Mouse (Mus musculus): ENCODE data around the gene 1700013F07Rik.
"Not testable (repeated sequence)": the region's sequence is repeated elsewhere in the genome, so short reads cannot be mapped to it uniquely, and the experiment has no call there.

Gene 1700013F07Rik

DNA sequence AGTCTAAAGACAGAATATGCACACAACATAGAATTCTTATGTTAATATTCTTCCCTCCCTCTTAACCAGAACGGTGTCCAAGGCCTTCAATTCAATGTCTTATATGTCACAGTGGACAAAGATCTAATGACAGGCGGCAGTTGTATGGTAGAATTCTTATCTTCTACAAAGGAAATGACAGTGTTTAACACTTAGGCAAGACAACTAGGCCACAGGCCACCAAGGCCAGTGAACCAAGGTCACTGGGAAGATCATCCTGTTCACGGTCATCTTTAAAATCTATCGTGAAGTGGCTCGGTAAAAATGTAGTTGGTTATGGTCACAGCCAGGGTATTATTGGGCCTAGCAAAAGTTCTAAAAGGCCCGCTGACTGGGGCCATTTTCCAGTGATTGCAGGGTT is at the start of gene 1700013F07Rik:
1700013F07Rik (plus strand) TSS at position 200 of the 400 bp plus-strand sequence.
- no peak for DNase-seq (ENCODE audit: low spot score)

DNA sequence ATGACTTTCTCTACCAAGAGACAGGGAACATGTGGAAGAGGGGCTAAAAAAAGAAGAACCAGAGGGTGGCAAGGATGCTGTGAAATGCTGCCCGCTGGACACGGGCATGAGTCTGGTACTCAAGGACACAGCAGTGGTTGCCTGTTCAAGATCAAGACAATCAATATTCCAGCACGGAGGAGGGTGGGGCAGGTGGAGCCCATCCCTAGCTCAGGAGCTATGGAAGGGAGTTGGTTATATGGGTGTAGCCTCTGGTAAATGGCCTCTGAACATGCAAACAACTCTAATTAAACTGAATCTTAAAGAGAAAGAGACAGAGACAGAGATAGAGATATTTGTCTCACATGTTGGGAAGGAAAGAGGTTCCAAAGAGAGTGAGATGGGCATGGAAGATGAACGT is 49.2 kb upstream of the 1700013F07Rik start:
- DNase-seq (ENCODE audit: low spot score): no peak

DNA sequence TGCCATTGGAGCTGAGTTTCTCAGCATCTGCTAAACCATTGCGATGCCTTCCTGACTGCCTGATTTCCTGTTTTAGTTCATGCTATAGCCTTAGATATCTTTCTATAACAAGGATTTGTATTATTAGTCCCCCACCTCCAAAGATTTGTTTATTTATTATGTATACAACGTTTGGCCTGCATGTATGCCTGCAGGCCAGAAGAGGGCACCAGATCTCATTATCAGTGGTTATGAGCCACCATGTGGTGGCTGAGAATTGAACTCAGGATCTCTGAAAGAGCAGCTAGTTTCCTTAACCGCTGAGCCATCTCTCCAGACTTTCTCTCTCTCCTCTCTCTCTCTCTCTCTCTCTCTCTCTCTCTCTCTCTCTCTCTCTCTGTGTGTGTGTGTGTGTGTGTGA is 44.0 kb upstream of the 1700013F07Rik start:
- DNase-seq (ENCODE audit: low spot score): no peak

DNA sequence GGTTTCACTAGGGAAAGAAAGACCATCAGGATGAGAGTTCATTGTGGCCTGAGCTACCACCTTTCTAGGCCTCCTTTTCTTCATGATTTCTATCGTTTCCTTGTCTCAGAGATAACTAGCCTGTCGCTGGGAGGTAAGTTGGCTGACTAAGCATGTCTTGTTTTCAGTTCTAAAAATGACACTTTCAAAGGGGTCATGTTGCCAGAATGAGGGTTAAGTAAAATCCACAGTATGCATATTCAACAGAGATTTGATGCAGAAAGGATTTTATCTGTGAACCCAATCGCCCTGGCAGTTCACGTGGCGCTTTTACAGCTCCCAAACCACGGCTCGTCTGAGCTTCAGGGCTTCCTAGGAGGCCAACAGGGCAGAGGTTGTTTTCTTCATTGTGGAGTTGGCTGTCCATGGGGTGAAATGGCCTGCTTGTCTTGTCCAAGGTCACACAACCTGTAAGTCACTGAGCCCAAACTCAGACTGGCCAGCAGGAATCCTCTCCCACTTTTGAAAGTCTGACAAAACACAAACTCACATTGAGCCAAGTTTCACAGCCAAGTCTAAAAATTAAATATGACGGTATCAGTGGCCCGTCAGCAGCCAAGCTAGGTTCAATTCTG is 39.0 kb upstream of the 1700013F07Rik start:
- no peak for DNase-seq (ENCODE audit: low spot score)

DNA sequence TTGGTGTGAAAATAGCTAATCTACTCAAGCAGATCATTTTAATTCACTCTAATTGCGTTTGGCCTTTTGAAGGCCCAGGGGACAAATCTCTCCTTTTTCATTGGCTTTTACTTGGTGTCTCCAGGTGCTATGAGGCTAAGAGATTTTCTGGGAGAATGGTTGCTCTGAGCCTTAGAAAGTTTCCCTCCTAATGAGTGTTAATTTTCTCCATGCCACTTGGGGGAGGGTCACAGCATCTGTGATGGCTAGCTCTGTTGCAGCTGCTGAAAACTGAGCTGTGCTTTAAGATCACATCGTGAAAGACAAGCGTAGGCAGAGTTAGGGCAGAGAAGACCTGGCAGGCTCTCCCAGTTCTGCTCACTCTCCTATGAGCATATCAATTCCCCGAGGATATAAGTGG is 38.5 kb upstream of the 1700013F07Rik start:
- no peak for DNase-seq (ENCODE audit: low spot score)

DNA sequence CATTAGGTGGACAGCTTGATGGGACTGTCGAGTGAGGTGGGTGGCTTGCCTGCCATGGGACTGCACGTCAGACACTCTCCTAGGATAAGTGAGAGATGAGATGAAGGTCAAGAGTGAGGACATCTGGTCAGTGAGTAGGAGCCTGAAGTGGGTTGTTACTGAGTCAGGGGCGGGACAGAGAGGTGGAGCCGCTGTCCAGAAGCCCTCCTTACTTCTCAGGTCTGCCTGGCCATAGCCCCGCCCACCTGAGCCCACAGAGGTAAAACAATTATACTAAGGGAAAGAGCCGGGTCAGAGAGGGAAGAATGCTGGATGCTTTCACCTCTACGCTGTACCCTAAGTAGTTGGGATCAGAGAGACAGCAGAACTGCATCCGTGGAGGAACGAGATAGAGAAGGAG is 36.3 kb upstream of the 1700013F07Rik start:
- no peak for DNase-seq (ENCODE audit: low spot score)

DNA sequence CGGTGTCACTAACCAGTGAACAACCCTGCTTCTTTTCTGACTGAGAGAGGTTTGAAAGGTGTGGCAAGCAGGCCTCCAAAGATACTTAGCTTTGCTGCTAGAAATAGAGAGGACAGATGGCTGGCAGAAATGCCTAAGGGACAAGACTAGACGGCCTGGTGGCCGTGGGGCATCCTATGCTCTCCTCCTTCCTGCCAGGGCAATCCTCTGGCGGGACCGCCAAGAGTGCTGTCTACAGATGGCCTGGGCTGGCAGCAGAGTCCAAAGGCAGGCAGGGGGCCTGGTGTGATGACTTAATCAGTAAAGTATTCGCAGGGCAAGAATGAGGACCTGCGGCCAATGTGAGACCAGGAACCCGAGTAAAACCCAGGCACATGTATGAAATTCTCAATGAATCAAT is 34.1 kb upstream of the 1700013F07Rik start:
- DNase-seq (ENCODE audit: low spot score): no peak

DNA sequence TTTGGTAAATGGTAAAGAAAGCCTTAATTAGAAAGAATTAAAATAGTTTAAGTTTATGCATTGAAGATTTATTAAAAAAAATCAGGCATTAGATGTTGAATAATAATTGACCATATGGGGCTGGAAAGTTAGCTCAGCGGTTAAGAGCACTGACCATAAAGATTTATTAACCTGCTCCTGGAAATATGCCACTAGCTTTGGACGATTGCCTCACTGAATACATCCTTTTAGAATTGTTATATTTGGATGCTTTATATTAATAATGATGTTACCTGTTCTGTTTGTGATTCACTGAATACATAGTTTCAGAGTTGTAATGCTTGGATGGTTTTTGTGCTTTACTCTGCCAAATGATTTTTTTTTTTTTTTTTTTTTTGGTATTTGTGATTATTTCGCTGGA is 32.5 kb upstream of the 1700013F07Rik start:
- not testable (repeated sequence) for DNase-seq (ENCODE audit: low spot score)

DNA sequence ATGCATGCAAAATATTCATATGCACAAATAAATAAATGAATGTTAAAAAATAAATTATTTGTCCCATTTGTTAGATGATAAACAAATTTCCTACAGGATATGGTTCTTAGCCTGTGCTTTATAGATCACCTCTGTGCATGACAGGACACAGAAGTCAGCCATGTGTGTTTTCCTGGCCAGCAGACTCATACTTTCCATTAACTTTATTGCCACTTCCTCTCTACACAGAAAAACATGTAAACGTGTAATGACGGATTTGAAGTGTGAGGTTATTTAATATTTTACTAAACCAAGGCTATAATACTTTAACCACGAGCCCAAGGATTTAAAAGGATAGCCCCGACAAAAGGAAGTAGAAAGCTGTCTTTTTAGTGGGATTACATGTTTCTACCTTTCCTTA is 30.0 kb upstream of the 1700013F07Rik start:
- DNase-seq (ENCODE audit: low spot score): no peak

DNA sequence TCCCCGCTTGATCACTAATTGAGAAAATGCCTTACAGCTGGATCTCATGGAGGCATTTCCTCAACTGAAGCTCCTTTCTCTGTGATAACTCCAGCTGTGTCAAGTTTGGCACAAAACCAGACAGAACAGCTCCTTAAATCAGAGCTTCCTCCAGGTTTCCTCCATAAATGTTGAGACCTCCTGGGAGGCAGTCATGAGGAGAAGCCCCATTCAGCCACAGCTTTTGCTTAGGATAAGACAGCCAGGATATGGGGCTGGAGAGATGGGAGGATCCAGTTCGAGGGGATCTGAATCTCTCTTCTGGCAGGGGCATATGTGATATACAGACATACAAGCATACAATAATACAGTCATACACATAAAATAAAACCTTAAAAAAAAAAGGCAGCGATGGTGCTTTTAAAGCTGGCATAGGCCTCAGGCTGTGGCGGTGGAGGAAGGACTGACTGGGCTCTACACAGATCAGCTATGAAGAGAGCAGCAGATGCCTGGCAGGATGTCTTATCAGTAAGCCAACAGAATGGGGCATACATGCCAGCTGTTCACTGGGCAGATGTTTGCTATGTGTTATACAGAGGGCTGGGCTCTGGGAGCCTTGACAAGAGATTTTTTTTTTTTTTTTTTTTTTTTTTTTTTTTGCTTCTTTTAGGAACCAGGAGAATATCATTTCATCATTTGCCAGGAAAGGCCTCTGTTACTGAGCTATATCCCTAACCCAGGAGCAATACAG is 25.0 kb upstream of the 1700013F07Rik start:
- no peak for DNase-seq (ENCODE audit: low spot score)

DNA sequence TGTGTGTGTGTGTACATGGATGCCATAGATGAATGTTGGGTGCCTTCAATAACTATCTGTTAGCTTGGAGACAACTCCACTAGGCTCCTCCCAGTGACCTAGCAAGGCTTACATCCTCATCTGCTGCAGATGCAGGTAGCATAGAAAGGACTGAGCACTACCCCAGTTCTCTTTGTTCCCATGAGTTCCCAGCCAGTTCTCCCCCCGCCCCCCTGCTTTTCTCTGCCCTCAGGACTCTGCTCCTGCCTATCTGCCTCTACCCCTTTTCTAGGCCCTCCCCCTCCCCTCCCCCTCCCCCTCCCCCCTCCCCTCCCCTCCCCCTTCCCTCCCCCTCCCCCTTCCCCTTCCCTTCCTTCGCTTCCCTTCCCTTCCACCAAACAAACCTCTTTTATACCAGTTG is 23.8 kb upstream of the 1700013F07Rik start:
- DNase-seq (ENCODE audit: low spot score): no peak

DNA sequence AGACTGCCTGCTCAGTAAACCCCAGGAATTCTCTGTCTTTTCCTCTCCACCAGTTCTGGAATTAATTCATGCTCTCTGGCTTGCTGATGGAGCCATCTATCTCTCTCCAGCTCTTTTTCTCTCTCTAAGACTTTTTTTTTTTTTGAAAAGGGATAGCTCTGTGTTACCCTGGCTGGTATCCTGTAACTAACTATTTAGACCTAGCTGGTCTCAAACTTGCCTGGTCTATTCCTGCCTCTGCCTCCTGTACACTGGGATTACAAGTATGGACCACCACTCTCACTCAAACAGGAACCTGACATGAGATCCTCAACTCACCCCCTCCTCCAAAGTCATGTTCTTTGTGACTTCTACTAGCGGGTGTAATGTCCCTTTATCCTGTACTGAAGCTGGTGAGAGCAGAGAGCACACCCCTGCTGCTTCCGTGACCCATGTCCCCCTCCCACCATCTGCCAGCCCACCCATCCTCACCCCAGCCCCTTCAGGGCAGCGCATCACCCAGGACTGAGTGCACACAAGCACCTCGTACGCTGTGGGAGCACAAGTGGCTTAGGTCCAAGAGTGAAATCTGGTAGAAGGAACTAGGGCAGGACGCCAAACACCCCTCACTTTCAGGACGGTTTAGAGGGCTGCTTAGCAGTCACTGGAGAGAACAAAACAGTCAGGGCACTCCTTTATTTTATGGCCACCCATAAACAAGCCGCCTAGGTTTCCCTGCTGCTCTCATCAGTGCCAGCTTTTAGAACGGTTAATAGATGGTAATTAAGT is 23.1 kb upstream of the 1700013F07Rik start:
- no peak for DNase-seq (ENCODE audit: low spot score)

DNA sequence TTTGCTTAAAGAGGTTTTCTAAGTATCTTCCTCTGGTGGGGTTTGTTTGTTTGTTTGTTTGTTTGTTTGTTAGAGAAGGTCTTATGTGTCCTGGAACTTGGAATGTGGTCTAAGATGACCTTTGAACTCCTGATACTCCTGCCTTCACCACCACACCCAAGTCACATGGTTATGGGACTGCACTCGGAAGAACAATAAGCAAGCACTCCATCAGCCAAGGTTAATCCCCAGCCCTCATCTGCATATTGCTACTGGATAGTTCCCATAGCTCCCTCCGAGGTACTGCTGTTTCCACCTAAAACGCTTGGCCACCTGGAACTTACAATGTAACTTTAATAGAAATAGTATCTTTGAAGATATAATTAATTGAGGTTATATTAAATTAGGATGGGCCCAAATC is 20.5 kb upstream of the 1700013F07Rik start:
- no peak for DNase-seq (ENCODE audit: low spot score)

DNA sequence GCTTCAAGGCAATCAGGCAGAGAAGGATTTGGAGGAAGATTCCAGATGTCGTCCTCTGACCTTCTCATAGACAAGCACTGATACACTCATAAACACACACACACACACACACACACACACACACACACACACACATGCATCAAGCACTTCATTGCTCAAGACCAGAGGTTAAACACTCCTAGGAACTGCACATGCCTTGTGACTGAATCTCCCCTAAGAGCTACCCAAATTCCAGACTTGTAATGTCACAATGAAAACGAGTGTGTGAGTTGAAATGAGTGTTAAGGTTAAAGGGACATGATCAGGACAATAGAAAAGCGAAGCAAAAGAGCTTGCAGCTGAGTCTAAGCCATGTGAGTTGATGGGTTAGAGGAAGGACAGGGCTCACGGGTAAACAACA is 15.7 kb upstream of the 1700013F07Rik start:
- no peak for DNase-seq (ENCODE audit: low spot score)

DNA sequence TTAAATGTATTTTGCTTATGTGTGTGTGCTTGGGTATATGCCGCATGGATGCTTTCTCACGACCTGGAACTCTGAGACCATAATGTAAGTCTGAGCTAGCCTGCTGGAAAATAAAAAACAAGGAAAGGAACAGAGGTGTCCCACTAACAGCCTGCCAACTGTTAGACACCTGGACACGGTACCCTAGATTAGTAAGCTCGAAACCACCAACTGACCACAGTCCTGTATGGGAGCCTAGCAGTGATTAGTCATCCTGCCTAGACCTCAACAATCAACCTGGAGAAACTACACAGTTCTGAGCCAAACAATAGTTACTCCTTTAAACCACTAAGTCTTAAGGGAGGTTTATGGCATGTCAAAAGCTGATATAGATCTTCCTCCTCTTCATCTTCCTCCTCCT is 10.5 kb upstream of the 1700013F07Rik start:
- DNase-seq (ENCODE audit: low spot score): no peak

DNA sequence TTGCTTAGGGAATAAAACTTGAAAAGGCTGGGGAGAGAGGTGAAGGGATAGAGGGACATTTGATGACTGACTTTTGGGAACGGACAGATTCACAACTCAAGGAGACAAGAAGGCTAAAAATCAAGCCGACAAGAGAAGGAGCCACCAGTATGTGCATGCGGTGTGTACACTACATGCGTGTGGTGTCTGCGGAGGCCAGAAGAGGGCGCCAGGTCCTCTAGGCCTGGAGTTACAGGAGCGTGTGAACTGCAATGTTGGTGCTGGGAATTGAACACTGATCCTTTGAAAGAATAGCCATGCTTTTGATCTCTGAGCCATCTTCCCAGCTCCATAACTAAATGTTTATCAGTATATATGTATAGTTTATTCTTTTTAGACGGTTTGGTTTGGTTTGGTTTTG is 5.5 kb upstream of the 1700013F07Rik start:
- no peak for DNase-seq (ENCODE audit: low spot score)

DNA sequence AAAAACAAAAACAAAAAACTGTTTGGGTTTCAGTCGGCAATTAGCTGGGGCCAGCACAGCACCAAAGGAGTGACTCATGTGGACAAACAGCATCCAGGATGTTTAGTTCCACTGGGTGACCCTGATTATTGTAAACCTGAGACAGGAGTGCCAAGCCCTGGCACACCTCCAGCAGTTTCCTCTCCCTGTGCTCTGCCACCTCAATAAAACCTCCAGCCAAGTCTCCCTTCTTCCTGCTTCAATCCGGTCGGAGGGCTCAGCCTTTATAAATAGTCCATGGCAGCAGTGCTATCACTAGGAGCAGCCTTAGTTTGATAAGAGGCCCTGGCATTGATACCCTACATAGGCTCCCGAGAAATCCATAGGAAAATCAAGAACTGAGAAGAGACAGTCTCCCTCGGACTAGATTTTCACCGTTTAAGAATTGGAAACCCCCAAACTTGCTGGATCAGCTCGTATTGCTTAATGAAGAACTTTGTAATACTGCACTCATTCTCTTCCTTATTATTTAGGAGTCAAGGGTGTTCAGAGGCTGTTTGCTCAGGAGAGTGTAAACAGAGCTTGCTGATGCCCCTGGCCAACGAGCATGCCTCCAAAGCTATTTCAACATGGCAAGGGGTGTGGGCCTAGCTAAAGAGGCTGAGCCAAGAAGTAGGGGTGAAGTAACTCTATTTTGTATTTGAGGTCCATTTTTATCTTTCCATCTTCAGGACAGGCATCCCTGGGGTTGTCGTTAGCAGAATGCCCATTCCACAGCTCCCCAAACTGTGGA is 650 bp upstream of the 1700013F07Rik start:
- peak; percentile 65 for DNase-seq (ENCODE audit: low spot score)

DNA sequence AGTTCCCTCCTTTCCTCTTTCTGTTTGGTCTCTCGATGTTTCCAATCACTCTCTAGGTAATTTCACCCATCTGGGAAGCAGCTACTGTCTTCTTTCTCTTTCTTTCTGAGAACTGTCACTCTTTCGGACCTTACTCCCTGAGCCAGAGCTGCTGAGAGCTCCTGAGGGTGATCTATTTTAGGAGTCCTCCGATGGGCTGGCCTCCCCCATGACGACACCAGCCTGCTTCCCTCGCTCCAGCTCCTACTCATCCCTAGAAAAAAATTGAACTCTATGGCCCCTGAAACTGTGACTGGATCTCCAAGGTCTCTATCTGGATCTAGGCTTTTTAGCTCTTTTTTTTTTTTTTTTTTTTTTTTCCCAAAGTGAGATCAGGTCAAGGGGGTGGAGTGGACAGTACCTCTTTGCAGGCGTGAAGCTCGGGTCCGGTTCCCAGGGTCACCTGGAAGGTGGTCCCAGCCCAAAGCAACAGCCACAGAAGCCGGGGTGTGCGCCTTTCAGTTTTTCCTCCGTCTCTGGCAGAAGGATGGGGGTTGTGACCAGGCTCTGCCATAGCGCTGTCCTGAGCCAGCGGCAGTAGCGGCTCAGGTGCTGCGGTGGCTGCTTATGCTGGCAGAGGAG is 2.1 kb downstream of the 1700013F07Rik start:
- DNase-seq (ENCODE audit: low spot score): no peak

DNA sequence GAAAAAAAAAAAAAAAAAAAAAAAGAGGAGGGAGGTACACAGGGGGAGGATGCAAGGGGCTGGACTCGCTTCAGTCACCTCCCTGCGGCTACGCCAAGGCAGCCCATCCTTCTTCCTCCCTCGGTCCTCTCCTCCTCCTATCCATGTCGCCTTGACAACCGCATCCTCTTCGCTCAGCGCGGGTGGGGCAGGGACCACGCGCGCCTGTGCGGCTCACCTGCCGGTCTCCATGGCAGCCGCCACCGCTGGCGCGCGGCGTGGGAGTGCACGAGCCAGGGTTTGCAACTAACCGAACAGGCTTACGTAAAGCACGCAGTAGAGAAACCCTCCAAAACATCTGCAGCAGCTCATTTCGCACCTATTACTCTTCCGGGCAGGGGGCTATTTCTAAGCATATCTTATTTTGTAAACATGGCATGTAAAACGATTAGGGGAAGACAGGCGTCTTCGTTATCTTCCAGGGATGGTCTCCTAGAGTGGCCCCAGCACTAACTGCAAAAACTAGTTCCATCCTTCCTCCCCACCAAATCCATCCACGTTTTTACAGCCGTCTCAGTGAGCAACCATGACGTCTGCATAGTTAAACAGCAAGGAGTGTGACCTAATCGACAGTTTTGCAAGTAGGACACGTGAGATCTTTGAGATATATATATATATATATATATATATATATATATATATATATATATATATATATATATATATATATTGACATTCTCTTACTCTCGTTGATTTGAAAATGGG is 2.7 kb downstream of the 1700013F07Rik start, which contains the start of gene 5330417C22Rik:
5330417C22Rik (minus strand) TSS at position 20 of the 744 bp plus-strand sequence.
- DNase-seq (ENCODE audit: low spot score): peak; percentile 63

DNA sequence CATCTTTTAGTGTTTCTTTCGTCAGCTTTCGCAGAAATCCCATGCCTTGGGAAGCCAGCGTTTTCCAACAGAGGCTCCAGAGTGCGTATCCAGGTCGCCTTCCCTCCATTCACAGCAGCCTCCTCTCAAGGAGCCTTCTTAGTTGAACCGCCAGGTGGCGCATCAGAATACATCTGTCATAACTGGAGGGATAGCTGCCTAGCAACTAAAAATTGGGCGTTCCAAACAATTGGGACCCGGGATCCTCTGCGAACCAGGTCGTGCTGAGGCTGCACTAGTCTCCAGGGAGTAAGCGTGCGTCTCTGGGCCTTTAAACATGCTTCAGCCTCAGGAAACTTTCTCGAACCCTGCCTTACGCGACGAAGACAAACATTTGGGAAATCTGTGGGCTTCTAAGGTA is 3.4 kb downstream of the 1700013F07Rik start:
- peak; percentile 90 for DNase-seq (ENCODE audit: low spot score)

DNA sequence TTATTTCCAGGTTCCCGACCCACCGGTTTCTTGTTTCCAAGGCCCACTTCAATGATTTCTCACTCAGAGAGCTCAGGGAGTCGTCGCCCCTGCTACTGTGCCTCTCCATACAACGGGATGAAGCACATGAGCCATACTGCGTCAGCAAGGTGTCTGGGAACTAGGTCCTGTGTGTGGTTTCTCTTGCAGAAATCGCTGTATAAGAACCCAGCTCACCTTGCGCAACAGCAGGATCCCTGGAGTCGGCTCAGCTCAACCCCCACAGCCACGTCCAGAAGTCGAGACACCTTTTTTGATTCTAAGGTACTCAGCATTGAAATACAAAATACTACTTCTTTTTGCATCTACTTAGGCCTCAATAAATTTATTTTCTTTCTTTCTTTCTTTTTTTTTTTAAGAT is 8.3 kb downstream of the 1700013F07Rik start:
- DNase-seq (ENCODE audit: low spot score): no peak

Data from lung, postnatal 25 days (tissue).